Mouse (Mus musculus) MEL (cell line): ENCODE measurements at regions not wholly inside any gene's neighbourhood (a gene's known extent, or its start where the extent isn't known, plus 50 kb on each side); places are given as distances from the start of the nearest gene placed in this dataset.

Source experiments
- DNase-seq: peaks from one replicate; pipeline ENCODE4 v3.0.0; 2011; ENCODE audit warnings: low read depth, low spot score
- H3K27ac ChIP-seq: 2 replicates; pipeline ENCODE4 v1.5.1; 2012; ENCODE audit warnings: low read depth, mild to moderate bottlenecking, control low read depth, low read length, moderate library complexity; ENCODE audit not compliant: control insufficient read depth
- H3K27me3 ChIP-seq, 2 experiments: fragments of 150-350 bp in 1 of 2; sonication (generic) in 1 of 2; 2 replicates each; pipeline ENCODE4 v1.6.1; 2012; ENCODE audit warnings: low read length in 2 of 2, mild to moderate bottlenecking in 2 of 2, improper control_type of control experiment in 1 of 2, moderate library complexity in 1 of 2; ENCODE audit not compliant: insufficient read depth in 2 of 2, control insufficient read depth in 1 of 2
- H3K36me3 ChIP-seq, 2 experiments: 2 replicates each; pipeline ENCODE4 v1.6.1; 2012 to 2014; ENCODE audit warnings: low read length in 2 of 2, improper control_type of control experiment in 1 of 2, inconsistent platforms in 1 of 2, mild to moderate bottlenecking in 1 of 2; ENCODE audit not compliant: insufficient read depth in 2 of 2, control insufficient read depth in 1 of 2
- H3K4me1 ChIP-seq, 2 experiments: fragments of 150-350 bp in 1 of 2; sonication (generic) in 1 of 2; 2 replicates each; pipeline ENCODE4 v1.6.1; 2012; ENCODE audit warnings: low read length in 2 of 2, improper control_type of control experiment in 1 of 2, mild to moderate bottlenecking in 1 of 2; ENCODE audit not compliant: insufficient read depth in 2 of 2, control insufficient read depth in 1 of 2
- H3K4me3 ChIP-seq, 2 experiments: fragments of 150-350 bp in 1 of 2; sonication (generic) in 1 of 2; 2 replicates each; pipeline ENCODE4 v1.5.1; 2012; ENCODE audit warnings: low read depth in 2 of 2, low read length in 2 of 2, mild to moderate bottlenecking in 2 of 2, moderate library complexity in 2 of 2, control low read depth in 1 of 2, improper control_type of control experiment in 1 of 2; ENCODE audit not compliant: control insufficient read depth in 1 of 2, insufficient read depth in 1 of 2
- H3K79me2 ChIP-seq: 2 replicates; pipeline ENCODE4 v1.6.1; 2012; ENCODE audit warnings: mild to moderate bottlenecking, low read length, moderate library complexity; ENCODE audit not compliant: control insufficient read depth, poor library complexity, insufficient read depth
- H3K9ac ChIP-seq: 2 replicates; pipeline ENCODE4 v1.6.1; 2012; ENCODE audit warnings: low read depth, mild to moderate bottlenecking, control low read depth, low read length, moderate library complexity; ENCODE audit not compliant: control insufficient read depth, poor library complexity, severe bottlenecking
- H3K9me3 ChIP-seq: fragments of 150-350 bp; sonication (generic); replicated peaks from 2 replicates; pipeline ENCODE4 v1.6.1; 2012; ENCODE audit warnings: mild to moderate bottlenecking, low read length, improper control_type of control experiment, moderate library complexity; ENCODE audit not compliant: insufficient read depth
- CHD1 ChIP-seq: IDR thresholded peaks from 2 replicates; pipeline ENCODE4 v1.6.1; 2012; ENCODE audit warnings: low read depth, mild to moderate bottlenecking, inconsistent platforms, low read length, improper control_type of control experiment
- CHD2 ChIP-seq: IDR thresholded peaks from 2 replicates; pipeline ENCODE4 v1.6.1; 2011; ENCODE audit warnings: low read length, improper control_type of control experiment
- ELF1 ChIP-seq: IDR thresholded peaks from 2 replicates; pipeline ENCODE4 v1.6.1; 2014; ENCODE audit warnings: low read depth, mild to moderate bottlenecking, inconsistent platforms, low read length, improper control_type of control experiment, moderate library complexity
- GABPA ChIP-seq: IDR thresholded peaks from 2 replicates; pipeline ENCODE4 v1.6.1; 2012; ENCODE audit warnings: low read depth, mild to moderate bottlenecking, inconsistent platforms, low read length, improper control_type of control experiment, moderate library complexity
- GATA1 ChIP-seq: IDR thresholded peaks from 2 replicates; pipeline ENCODE4 v1.6.1; 2011; ENCODE audit warnings: low read depth, low read length, improper control_type of control experiment
- HCFC1 ChIP-seq: IDR thresholded peaks from 2 replicates; pipeline ENCODE4 v1.6.1; 2012; ENCODE audit warnings: low read depth, mild to moderate bottlenecking, inconsistent platforms, low read length, improper control_type of control experiment, moderate library complexity
- MAZ ChIP-seq: IDR thresholded peaks from 2 replicates; pipeline ENCODE4 v1.6.1; 2012; ENCODE audit warnings: low read depth, mild to moderate bottlenecking, inconsistent platforms, low read length, improper control_type of control experiment
- MYC ChIP-seq: IDR thresholded peaks from 2 replicates; pipeline ENCODE4 v1.6.1; 2011; ENCODE audit warnings: low read depth, mild to moderate bottlenecking, low read length, improper control_type of control experiment, moderate library complexity
- POLR2A ChIP-seq, 2 experiments: IDR thresholded peaks; 2 replicates each; pipeline ENCODE4 v1.6.1; 2011 to 2012; ENCODE audit warnings: low read length in 2 of 2, mild to moderate bottlenecking in 2 of 2, control low read depth in 1 of 2, improper control_type of control experiment in 1 of 2, low read depth in 1 of 2, moderate library complexity in 1 of 2; ENCODE audit not compliant: control insufficient read depth in 1 of 2, insufficient read depth in 1 of 2, poor library complexity in 1 of 2
- POLR2AphosphoS2 ChIP-seq: IDR thresholded peaks from 2 replicates; pipeline ENCODE4 v1.6.1; 2011; ENCODE audit warnings: low read length, improper control_type of control experiment
- RAD21 ChIP-seq: IDR thresholded peaks from 2 replicates; pipeline ENCODE4 v1.6.1; 2011; ENCODE audit warnings: mild to moderate bottlenecking, low read depth, low read length, improper control_type of control experiment
- SMC3 ChIP-seq: IDR thresholded peaks from 2 replicates; pipeline ENCODE4 v1.6.1; 2011; ENCODE audit warnings: low read depth, low read length, improper control_type of control experiment
- TAL1 ChIP-seq: IDR thresholded peaks from 2 replicates; pipeline ENCODE4 v1.6.1; 2012; ENCODE audit warnings: mild to moderate bottlenecking, inconsistent platforms, low read length, moderate library complexity, mixed read lengths
- UBTF ChIP-seq: IDR thresholded peaks from 2 replicates; pipeline ENCODE4 v1.6.1; 2012; ENCODE audit warnings: low read depth, mild to moderate bottlenecking, inconsistent platforms, low read length, improper control_type of control experiment, moderate library complexity, borderline replicate concordance; ENCODE audit not compliant: insufficient read depth
- ZKSCAN1 ChIP-seq: IDR thresholded peaks from 2 replicates; pipeline ENCODE4 v1.6.1; 2012; ENCODE audit warnings: low read depth, mild to moderate bottlenecking, inconsistent platforms, low read length, improper control_type of control experiment, moderate library complexity
- ZNF384 ChIP-seq: IDR thresholded peaks from 2 replicates; pipeline ENCODE4 v1.6.1; 2012; ENCODE audit warnings: low read depth, mild to moderate bottlenecking, inconsistent platforms, low read length, improper control_type of control experiment

DNA sequence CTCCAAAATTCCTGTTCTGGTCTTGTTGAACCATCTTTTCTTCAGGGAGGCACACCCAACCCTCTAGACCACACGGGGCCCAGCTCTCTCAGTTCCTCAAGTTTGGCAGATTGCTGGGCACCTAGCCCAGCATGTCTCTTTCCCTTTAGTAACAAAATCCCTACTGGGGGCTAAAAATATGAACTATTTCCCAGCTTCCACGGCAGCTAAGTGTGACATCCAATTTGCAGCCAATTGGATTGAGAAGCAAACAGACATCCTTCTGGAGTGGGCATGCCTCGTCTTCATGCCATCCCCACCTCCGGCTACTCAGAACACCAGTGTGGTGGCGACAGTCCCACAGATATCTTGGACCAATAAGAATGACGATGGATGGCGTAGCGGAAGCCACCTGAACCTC lies 240.1 kb downstream of the Mroh4 start:
- no peak overlapping the region for H3K9ac ChIP-seq
- TF ChIP-seq CHD2 = no peak
- TF ChIP-seq HCFC1 = no peak
- no peak for TF ChIP-seq ZKSCAN1
- no peak for TF ChIP-seq GATA1
- TF ChIP-seq CHD1 = no peak
- TF ChIP-seq POLR2AphosphoS2 = no peak
- TF ChIP-seq ZNF384 = no peak
- TF ChIP-seq MYC = no peak
- TF ChIP-seq SMC3 = no peak
- no peak for TF ChIP-seq MAZ
- TF ChIP-seq POLR2A (IDR thresholded peaks at IDR 0.05; ENCODE audit: control insufficient read depth in 1 of 2, insufficient read depth in 1 of 2, low read depth in 1 of 2, low read length in 2 of 2, poor library complexity in 1 of 2) = no peak
- TF ChIP-seq, all 39 proteins: peak for 0
- no peaks in the 10 kb centered on the region for H3K4me1 ChIP-seq
- H3K27ac ChIP-seq = no peak overlapping the region
- H3K4me3 ChIP-seq = no peak overlapping the region
- no peak for DNase-seq
- no peaks in the 10 kb centered on the region for H3K9me3 ChIP-seq
- no peaks in the 10 kb centered on the region for H3K79me2 ChIP-seq
- H3K27me3 ChIP-seq = no peaks in the 10 kb centered on the region
- no peaks in the 10 kb centered on the region for H3K36me3 ChIP-seq

DNA sequence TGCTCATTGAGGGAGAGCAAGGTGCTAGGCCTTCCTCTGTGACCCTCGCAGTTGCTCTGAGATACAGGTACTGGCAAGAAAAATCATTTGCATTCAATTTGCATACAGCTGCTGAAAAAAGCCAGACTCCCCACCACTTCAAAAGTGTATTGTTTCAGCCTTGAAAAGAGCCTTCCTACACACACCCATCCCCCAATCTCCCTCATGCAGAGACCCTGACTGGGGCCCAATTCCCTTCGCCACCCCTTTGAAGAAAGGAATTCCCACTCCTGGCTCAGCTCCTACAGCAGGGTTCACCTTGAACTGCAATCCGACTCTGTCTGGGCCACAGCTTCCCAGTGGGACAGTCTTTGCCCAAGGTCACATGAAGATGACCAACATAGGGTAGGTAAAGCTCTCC lies 248.6 kb downstream of the Mroh4 start:
- H3K4me1 ChIP-seq = no peaks in the 10 kb centered on the region
- H3K36me3 ChIP-seq = no peaks in the 10 kb centered on the region
- H3K4me3 ChIP-seq = no peak overlapping the region
- H3K27ac ChIP-seq = no peak overlapping the region
- no peak for DNase-seq
- no peaks in the 10 kb centered on the region for H3K9me3 ChIP-seq
- no peak overlapping the region for H3K9ac ChIP-seq
- no peaks in the 10 kb centered on the region for H3K27me3 ChIP-seq
- H3K79me2 ChIP-seq = no peaks in the 10 kb centered on the region
- TF ChIP-seq CHD2 (no peak), RAD21 (no peak), UBTF (no peak), TAL1 (no peak), ELF1 (no peak)

DNA sequence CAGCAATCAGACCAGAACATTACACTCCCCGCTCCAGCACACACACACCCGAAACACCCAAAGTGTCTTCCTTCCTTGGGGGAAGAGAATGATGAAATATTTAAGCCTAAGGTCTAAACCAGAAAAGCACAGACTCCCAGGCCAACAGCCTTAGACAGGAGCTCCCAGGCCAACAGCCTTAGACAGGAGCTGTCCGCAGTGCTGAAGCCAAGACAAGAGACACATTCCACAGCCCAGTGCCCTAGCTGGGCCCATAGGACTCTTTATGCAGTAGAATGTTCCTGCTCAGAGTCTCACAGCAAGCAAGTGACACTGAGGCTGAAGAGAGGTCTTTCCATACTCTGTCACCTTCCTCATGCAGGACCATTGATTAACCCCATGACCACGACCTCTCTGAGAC lies 253.6 kb downstream of the Mroh4 start:
- DNase-seq = peak; percentile 27
- no peaks in the 10 kb centered on the region for H3K4me1 ChIP-seq
- H3K4me3 ChIP-seq = no peak overlapping the region
- no peaks in the 10 kb centered on the region for H3K9me3 ChIP-seq
- no peak overlapping the region for H3K27ac ChIP-seq
- no peak overlapping the region for H3K9ac ChIP-seq
- TF ChIP-seq GABPA = no peak
- no peaks in the 10 kb centered on the region for H3K79me2 ChIP-seq
- H3K27me3 ChIP-seq = no peaks in the 10 kb centered on the region
- H3K36me3 ChIP-seq = no peaks in the 10 kb centered on the region
